Mouse (Mus musculus): ENCODE measurements at regions not wholly inside any gene's neighbourhood (a gene's known extent, or its start where the extent isn't known, plus 50 kb on each side); places are given as distances from the start of the nearest gene placed in this dataset.

DNA sequence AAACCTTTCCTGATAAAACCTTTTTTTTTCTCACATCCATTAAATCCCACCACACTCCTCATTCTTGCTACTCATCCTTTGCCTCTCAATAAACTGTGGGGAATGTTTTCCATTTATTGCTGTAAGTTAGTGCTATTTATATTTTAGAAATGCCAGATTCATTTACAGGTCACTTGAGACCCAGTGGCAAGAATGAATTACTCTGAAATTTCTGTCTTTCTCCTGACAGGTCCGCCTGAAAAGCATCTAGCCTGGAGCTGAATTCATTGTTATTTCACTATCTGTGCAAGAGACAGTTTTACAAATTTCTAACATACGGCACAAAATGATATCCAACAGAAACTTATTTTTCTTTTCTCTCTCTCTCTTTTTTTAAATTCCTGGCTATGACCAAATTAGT is 570.6 kb upstream of the Akr1e1 start:
- no peak for TF ChIP-seq MAFK (IDR thresholded peaks at IDR 0.05; ENCODE audit: insufficient read depth, low read depth, low read length)
- TF ChIP-seq CHD2 (IDR thresholded peaks at IDR 0.05; ENCODE audit: low read depth, low read length): no peak

Measured in ES-E14 (cell line).